Mouse (Mus musculus) heart, postnatal 4 days (tissue): ENCODE data around the gene Polr2f. TPM values are rescaled to one million over a fixed set of nuclear protein-coding genes. Genes with fewer than 3 reads are reported as not detected.

Source experiments
- DNase-seq: peaks from one replicate; pipeline ENCODE4 v3.0.0; 2021
- total RNA-seq, 2 experiments: library from RNA; stranded (reverse); gene quantifications; 2 replicates each; pipeline ENCODE4 v1.2.3; 2021

Polr2f gene
- total RNA-seq = 100 to 1,000 TPM; 126 to 139 TPM

DNA sequence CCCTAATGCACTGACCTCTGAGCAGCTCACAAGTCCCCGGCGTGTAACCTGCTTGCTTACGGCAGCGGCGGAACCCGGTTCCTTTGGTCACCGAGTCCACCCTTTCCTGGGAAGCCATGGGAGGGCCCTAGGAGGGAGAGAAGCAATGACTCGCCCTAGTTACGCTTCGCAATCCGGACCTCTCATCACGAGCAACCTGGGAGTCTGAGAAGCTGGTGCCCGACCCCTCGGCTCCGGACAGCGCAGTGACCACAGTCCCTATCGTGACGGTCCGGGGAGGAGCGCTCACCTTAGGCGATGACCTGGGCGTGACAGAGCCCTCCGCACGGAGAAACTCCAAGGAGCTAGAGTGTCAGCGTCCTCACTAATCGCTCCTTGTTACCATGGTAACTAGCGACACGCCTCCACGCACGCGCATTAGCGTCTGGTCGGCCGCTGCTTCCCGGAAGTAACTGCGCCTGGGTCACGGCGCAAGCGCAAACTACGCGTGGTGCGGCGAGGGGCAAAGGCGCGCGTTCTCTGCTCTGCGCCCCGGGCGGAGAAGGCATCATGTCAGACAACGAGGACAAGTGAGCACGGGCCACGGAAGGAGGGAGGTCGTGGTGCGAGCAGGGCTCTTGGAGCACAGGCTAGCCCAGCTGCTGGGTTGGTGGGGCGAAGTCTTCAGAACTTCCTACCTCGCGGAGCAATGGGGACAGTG is at the start of gene Polr2f, which contains the start of gene 1700088E04Rik:
TSS of gene Polr2f (plus strand) at position 144 of the 700 bp plus-strand sequence.
TSS of gene 1700088E04Rik (minus strand) at position 388 of the 700 bp plus-strand sequence.
- DNase-seq = peak; percentile 97

GRCm38 (mm10) chr15:79092284-79092683 is 48.5 kb upstream of the Polr2f start:
- DNase-seq = no peak

DNA sequence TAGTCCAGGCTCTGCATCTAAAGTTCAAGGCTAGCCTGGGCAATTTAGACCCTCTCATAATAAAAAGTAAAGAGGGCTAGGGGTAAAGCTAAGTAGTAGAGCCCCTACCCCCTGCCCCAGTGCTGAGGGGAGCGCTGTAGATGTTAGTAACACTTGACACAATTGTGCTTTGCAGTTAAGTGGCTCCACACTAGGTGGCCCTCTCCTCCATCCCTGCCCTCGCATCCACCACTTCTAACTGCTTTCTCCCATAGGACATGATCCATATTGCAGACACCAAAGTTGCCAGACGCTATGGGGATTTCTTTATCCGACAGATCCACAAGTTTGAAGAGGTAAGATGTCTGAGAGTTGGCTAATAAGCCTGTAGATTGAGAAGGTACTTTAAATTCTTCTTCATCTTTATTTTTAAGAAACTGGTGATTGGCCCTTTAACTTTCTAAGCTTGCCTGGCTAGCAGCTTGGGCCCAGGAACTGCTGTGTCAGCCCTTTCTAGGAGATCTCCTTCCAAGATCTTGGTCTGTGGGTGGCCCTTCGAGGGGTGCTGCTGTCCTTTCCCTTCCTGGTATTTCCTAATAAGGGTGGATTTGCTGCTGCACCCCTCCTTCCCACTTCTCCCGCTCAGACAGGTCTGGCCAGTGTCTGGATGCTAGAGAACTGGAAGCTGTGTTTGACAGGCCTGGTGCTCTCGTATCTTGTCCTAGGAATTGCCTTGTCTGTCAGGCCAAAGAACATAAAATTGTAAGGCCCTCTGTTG is 47.5 kb upstream of the Polr2f start:
- peak; percentile 69 for DNase-seq

GRCm38 (mm10) chr15:79095483-79095882 is 45.3 kb upstream of the Polr2f start:
- no peak for DNase-seq

- DNase-seq = peak; percentile 26
Observed at GRCm38 (mm10) chr15:79096556-79096955, 44.3 kb upstream of the Polr2f start.

DNA sequence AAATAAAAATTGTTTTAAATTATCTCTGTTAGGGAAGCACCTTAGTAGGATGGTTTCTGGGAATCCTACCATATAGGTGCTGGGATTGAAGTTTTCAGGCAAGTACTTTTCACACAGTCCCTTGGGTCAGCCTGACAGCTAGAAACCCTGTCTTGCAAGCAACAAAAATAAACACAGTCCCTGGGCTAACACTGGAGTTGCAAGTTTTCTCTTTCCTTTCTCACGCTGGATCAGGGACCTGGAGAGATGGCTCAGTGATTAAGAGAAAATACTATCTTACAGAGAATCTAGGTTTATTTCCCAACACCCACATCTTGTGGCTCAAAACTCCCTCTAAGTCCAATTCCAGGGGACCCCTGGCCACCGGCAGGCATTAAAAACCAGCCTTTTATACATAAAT is 43.7 kb upstream of the Polr2f start:
- no peak for DNase-seq

GRCm38 (mm10) chr15:79097611-79098025 is 43.2 kb upstream of the Polr2f start:
- peak; percentile 84 for DNase-seq

GRCm38 (mm10) chr15:79098220-79098619 is 42.6 kb upstream of the Polr2f start:
- DNase-seq = peak; percentile 29

GRCm38 (mm10) chr15:79098868-79099267 is 41.9 kb upstream of the Polr2f start:
- DNase-seq = peak; percentile 52

DNA sequence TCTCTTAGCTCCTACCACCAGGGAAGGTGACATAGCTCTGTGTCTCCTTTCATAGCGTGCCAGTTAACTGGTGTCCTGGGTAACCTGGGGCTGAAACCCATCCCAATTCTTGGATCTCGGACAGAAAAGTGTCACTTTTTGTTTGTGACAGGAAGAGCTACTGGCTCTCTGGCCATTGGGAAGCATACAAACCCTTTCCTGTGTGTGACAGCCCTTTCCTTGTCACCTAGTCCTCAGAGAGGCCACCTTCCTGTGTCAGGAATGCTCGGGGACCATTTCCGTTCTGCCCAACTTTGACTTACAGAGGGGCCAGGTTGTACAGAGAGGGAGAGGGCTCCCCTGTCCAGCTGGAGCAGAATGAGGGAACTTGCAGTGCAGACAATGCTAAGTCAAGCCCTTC is 41.4 kb upstream of the Polr2f start:
- DNase-seq = no peak

DNA sequence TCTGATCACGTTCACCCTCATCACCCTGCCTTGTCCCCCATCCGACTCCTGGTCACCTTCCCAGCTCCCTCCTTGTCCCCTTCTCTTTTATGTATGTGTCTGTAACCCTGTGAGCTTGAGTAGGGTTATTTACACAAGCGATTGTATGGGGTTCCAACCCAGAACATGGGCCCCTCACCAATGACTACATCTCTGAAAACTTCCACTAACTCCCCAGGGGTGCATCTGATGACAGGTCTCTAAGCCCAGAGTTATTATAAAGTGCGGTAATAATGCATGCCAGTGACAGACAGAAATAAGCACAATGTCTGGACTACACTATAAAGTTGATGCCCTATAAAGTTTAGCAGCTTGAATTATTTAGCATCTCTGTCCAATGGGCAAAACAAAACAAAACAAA is 40.4 kb upstream of the Polr2f start:
- no peak for DNase-seq

DNA sequence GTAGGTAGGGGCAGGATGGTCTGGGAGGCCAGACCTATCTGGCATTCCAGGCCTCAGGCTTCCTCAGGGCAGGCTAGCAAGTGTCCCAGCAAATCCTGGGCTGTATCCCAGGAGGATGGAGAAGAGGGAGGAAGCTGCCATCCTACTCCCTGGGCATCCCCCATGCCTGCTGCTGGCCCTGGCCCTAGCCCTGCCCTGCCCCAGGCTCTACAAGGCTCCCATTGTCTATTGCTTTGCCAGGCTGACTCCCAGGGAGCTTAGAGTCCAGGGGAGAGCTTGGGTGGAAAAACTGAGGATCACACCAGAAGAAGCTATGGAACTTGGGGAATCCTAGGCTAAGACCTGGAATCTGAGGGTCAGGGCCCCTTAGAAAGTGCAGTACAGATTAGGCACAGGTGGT is 39.3 kb upstream of the Polr2f start:
- DNase-seq = no peak

- DNase-seq = no peak
Observed at GRCm38 (mm10) chr15:79103264-79103663, 37.5 kb upstream of the Polr2f start.

DNA sequence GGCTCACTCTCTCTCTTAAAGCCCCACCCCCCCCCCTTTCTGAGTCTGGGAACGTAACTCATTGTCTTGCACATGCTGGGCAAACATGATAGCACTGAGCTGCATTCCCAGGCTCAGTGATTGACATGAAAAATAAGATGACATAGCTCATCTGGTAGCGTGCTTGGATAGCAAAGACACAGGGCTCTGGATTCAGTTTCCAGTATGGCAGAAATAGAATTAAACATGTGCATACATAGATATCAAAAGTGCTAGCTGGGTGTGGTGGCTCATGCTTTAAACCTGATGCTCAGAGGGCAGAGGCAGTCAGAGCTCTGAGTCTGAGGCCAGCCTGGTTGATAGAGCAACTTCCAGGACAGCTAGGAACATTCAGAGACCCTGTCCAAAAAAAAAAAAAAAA is 35.0 kb upstream of the Polr2f start:
- DNase-seq = no peak

DNA sequence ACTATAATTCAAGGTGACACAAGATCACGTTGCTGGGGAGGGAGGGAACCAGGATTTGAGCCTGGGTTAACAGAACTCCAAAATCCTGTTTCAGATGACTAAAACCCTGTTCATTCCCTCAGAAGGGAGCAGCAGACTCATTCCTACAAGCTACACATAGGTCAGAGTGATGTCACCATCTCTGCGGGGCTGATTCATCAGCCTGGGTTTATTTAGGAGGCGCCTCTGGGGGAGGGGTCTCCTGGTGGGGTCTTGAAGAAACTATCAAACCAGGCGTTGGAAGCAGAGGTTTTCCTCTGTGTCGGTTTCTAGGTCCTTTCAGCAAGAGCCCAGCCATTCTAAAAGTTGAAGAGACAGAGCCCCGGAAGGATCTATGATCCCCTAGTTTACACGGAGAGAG is 32.8 kb upstream of the Polr2f start:
- no peak for DNase-seq

DNA sequence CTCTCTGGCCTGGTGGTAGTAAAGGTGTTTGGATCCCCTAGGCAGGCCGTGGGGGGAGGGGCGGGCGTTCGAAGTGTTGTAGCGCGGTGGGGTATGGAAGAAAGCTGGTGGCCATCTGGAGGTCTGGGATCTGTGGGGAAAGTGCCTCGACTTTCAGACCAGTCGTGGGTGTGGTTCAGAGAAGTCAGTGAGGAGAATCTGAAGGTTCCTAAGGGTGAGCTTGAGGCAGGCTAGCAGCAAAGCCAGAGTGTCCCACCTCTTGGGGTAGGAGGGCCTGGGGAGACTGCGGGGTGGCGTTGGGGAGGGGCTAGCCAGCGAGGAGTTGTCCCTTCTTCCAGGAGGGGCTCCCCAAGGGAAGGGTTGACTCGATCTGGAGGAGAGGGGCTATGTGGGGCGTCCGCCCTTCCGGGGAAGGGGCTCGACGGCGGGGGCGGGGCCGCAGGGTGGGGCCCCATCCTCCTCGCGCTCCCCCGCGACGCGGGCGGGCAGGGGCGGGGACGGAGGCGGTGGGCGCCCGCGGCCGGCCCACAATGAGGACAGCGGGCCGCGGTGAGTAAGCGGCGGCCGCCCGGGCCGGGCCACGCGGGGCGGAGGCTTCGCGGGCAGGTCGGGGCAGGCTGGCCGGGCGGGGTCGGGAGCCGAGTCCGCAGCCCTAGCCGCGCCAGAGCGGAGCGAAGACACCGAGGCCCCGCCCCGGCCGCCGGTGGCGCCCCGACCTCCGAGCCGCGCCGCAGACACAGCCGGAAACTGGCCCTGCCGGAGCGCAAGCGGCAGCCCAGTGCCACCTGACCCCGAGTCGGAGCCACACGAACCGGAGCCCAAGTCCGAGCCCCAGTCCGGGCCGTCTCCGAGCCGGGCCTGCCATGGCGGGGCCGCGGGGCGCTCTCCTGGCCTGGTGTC is 32.1 kb upstream of the Polr2f start, which contains the start of gene Micall1:
TSS of gene Micall1 (plus strand) at position 478 of the 900 bp plus-strand sequence.
- DNase-seq = peak; percentile 81

GRCm38 (mm10) chr15:79109321-79109934 is 31.4 kb upstream of the Polr2f start:
- peak; percentile 61 for DNase-seq

DNA sequence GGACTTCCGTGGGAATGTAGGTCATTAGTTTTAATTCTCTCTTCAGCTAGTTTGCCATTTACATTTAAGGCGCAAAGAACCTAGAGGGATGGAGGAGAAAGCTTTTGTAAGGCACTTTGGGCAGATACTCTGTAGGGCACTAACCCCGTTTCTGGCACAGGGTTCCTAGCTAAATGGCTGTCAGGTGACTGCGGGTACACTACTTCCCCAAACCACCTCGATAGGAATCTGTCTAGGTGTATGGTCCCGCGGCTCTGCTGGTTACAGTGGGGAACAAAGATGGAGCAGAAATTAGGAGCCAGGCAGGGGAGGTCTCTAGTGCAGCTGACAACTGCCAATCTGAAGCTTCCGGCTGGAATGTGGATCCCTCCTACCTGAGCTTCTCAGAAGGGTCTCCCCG is 30.8 kb upstream of the Polr2f start:
- no peak for DNase-seq

DNA sequence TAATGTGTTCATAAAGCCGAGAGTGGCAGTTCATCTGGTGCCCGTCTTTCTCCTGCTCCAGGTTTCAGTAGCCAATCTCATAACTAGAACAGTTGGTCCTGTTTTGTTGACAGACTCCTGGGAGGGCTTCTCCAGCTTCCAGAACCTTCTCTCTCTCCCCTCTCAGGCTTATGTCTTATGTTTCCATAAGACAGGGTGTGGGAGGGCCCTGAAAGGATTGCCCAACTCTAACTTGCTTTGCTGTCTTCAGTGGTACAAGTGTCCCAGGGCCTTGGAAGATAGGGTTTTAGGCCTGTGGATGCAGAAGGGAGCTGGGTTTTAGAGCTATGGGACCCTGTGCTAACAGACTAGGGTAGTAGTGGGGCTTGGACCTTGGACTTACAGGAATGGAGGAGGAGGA is 30.3 kb upstream of the Polr2f start:
- DNase-seq = no peak

DNA sequence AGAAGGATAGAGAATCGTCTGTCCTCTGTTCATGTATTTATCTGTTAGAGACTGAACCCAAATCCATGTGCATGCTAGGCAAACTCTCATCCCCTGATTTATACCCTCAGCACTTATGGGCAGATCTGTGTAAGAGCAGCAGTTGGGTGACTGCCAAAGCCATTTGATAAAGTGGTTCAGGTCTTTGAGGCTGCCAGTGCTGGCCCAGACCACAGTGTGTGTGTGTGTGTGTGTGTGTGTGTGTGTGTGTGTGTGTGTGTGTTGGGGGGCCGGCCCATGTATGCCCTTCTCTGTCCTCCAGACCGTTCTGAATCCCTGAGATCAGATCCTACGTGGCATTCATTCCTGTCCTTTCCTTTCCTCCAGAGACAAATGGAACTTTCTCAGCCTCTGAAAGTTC is 29.0 kb upstream of the Polr2f start:
- DNase-seq = peak; percentile 77

GRCm38 (mm10) chr15:79115276-79115675 is 25.5 kb upstream of the Polr2f start:
- DNase-seq = peak; percentile 55

DNA sequence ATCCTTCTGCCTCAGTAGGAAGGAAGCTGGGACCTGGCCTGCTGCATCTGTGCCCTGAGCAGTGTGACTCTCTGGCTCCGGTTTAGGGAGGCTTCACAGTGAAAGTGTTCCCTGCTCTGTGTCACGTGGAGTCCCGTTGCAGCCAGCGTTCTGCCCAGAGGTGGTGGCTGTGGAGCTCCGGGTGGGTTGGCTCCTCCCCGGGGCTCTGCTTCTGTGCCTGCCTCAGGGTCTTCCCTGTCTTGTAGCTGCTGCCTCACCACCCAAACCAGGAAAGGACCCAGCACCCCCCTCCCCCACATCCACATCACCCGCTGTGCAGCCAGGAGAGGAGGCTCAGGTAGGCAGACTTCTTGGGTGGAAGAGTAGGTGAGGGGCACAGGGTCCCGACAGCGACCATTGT is 21.3 kb upstream of the Polr2f start:
- no peak for DNase-seq
